Mouse (Mus musculus): ENCODE measurements at regions not wholly inside any gene's neighbourhood (a gene's known extent, or its start where the extent isn't known, plus 50 kb on each side); places are given as distances from the start of the nearest gene placed in this dataset.

DNA sequence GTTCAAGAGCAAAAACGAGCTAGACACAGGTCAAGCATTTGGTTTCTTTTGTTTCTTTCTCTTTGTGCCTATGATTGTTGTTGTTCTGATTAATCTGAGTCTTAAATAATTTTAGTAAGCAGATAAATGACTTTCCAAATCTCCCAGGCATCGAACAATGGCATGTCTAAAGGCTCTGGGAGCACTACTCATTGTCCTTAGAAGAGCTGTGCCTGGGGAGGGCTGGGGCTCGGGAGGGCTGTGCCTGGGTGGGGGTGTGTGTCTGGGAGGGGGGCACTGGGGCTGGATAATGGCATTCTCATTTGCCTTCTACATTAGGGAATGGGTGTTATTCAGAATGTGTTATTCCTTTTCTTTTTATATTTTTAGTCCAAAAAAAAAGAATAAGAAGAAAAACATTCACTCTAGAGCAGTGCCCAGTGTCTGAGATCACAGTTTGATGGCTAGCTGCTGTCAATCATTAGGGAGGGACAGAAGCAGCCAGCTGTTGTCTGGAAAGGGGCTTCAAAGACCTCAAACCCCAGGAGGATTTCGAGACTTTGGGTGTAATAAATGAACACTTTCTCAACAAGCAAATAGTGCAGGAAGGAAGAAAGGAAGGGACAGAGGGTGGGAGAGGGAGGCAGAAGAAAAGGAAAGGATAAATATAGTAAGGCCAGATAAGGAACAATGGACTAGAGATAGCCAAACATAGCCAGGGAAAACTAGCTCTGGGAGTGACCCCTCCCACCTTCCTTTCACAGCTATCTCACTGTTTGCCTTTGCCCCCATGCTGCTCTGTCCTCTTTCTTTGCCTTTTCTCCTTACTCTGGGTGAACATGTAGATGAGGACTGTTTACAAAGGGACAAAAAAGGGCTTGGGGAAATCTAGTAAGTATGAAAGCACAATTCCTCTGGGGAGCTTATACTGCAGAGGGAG, 264.2 kb upstream of the Pcsk5 start:
- Histone ChIP-seq H3K27ac (no peak overlapping the region), H3K9ac (no peak overlapping the region), H3K36me3 (no peaks in the 10 kb centered on the region), H3K4me2 (replicated peaks) (no peak overlapping the region), H3K4me3 (replicated peaks) (no peak overlapping the region), H3K9me3 (no peaks in the 10 kb centered on the region), H3K27me3 (replicated peaks) (no peaks in the 10 kb centered on the region), H3K4me1 (replicated peaks) (no peaks in the 10 kb centered on the region)
- 32% methylated on average over 4 of the region's 4 CpGs for WGBS
- no peak for ATAC-seq

DNA sequence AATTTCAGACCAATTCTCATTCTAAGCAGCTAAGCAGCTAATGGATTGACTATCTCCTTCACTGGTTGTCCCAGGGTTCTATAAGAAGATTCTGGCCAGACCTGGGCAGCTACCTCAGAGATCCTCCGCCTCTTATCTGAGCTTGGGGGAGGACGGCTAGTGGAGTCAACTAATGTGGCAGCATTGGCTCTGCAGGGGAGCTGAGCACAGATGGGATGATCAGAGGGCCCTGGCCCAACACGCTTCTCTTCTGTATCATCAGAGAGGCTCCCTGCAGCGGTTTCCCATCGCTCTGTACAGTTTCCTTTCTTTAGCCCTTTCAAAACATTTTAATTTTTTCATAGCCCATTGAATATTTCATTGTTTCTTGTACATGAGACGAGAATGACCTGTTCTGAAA, 245.9 kb upstream of the Pcsk5 start:
- H3K4me3 ChIP-seq (replicated peaks): no peak overlapping the region
- no peak overlapping the region for H3K9ac ChIP-seq
- 71% methylated on average over 6 of the region's 6 CpGs for WGBS
- H3K9me3 ChIP-seq: no peaks in the 10 kb centered on the region
- ATAC-seq: no peak
- no peaks in the 10 kb centered on the region for H3K4me1 ChIP-seq (replicated peaks)
- H3K27me3 ChIP-seq (replicated peaks): no peaks in the 10 kb centered on the region
- H3K4me2 ChIP-seq (replicated peaks): no peak overlapping the region
- no peak overlapping the region for H3K27ac ChIP-seq
- no peaks in the 10 kb centered on the region for H3K36me3 ChIP-seq

DNA sequence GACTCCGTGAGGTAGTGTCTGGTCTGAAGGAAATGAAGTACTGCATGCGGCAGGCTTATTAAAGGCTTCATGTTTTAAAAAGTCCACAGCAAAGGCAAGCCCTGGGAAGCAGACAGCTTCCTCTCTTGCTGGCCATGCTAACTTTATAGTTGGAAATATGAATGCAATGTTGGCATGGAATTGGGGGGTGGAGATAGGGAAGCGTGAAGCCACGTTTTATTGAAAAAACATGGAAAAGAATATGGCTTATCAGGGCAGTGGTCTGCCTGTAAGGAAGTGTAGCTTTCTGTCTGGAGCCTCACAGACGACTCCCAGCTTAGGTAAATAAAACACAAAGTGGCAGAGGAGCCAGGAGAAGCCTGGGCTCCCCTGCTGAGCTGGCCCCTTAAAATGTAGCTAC, 231.5 kb upstream of the Pcsk5 start:
- H3K36me3 ChIP-seq: no peaks in the 10 kb centered on the region
- no peak overlapping the region for H3K4me3 ChIP-seq (replicated peaks)
- no peaks in the 10 kb centered on the region for H3K27me3 ChIP-seq (replicated peaks)
- no peak overlapping the region for H3K27ac ChIP-seq
- H3K4me1 ChIP-seq (replicated peaks): no peaks in the 10 kb centered on the region
- ATAC-seq: no peak
- 45% methylated on average over 5 of the region's 5 CpGs for WGBS
- no peaks in the 10 kb centered on the region for H3K9me3 ChIP-seq
- H3K9ac ChIP-seq: no peak overlapping the region
- no peak overlapping the region for H3K4me2 ChIP-seq (replicated peaks)

DNA sequence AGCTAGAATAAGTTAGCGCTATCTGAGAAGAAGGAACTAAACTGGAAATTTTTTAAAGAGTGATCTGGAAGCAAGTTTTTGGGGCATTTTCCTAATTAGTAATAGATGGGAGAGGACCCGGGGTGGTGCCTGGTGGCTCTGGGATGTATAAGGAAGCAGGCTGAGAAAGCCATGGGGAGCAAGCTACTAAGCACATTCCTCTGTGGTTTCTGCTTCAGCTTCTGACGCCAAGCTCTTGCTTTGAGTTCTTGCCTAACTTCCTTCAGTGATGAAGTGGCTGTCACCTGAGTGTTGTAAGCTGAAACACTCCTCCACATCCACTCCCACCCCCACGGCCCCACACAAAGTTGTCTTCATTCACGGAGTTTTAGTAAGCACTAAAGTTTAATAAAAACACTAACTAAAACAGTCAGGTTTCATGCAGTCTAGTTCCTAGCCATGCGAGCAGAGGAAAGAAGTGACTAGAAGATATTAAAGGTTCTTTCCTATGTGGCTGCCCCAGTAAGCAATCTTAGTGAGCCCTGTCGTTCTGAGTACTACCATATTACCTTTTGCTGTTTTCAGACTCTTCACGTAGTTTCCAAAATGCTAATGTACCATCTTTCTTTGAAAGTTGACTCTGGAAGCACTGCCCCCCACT, 230.5 kb upstream of the Pcsk5 start:
- Histone ChIP-seq H3K4me3 (replicated peaks) (no peak overlapping the region), H3K4me2 (replicated peaks) (no peak overlapping the region), H3K9ac (no peak overlapping the region), H3K9me3 (no peaks in the 10 kb centered on the region), H3K27me3 (replicated peaks) (no peaks in the 10 kb centered on the region), H3K27ac (no peak overlapping the region), H3K4me1 (replicated peaks) (no peaks in the 10 kb centered on the region), H3K36me3 (no peaks in the 10 kb centered on the region)
- WGBS: 69% methylated on average over 8 of the region's 8 CpGs
- ATAC-seq: no peak

DNA sequence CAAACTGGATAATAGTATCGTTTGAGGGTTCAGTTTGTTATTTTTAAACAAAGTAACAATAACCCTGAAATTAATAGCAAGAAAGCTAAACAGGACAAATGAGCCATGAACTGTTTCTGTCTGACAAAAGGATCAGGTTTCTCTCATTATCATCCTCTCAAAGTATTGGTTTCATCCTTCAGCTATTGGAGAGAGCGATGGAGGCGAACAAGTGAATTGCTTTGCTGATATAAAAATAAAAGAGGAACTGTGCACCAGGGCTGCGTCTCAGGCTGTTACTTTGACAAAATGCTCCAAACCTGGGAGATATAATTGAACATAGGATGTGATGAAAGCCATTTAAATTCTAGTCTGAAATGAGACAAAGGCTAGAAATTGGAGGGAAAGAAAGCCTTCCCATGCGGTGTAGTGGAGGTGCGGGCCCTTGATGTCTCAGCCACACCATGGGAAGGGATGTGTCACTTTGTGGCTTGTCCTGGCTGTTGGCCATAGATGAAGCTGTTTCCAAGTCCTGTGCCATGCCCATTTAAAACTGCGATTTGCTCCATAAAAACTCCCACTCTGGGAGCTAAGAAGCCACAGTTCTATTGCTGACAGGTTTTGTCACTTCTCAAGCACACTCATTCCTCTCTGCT, 219.9 kb upstream of the Pcsk5 start:
- Histone ChIP-seq H3K4me1 (replicated peaks) (no peaks in the 10 kb centered on the region), H3K27ac (no peak overlapping the region)
- WGBS: 90% methylated on average over 7 of the region's 7 CpGs

DNA sequence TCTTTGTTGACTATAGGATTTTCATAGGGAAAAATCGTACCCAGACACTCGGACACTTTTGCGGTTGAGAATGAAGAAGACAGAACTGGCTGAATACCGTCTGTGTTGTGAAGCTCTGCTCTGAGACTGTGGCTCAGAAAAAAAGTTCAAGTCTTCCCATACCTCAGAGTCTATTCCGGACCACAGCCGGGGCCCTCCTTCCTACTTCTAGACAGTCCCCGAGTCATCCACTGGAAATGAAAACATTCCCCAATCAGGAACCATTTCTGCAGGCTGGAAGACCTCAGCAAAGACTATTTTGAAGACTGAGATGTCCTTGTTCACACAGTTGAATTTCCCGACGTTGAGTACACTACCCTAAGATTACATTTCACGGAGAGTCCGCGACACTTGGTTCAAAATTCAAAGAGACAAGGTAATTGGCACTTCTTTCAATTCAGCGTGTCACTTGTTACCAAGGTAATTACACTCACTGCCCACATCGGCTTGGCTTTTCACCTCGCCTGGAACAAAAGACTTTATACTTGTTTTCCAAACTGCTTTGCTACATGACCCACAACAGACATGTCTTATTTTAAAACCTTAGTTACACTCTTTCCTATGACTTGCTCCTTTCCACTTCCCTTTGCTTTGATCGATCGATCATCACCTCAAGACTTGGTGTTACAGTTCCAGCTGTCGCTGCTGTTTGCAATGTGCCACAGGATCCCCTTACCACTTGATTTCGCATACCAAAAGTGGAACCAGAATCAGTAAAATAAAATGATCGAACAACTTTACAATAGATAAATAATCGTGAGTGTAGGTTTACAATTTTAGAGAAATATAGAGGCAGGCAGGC, 219.2 kb upstream of the Pcsk5 start:
- Histone ChIP-seq H3K27me3 (replicated peaks) (no peaks in the 10 kb centered on the region), H3K4me2 (replicated peaks) (no peak overlapping the region), H3K4me3 (replicated peaks) (no peak overlapping the region), H3K4me1 (replicated peaks) (no peaks in the 10 kb centered on the region), H3K27ac (no peak overlapping the region), H3K36me3 (no peaks in the 10 kb centered on the region), H3K9ac (no peak overlapping the region), H3K9me3 (no peaks in the 10 kb centered on the region)
- WGBS: 82% methylated on average over 21 of the region's 21 CpGs
- ATAC-seq: no peak

More for the DNA sequence above, 219.9 kb upstream of the Pcsk5 start:
- H3K9ac ChIP-seq: no peak overlapping the region
- no peaks in the 10 kb centered on the region for H3K9me3 ChIP-seq
- H3K4me2 ChIP-seq (replicated peaks): no peak overlapping the region
- no peak overlapping the region for H3K4me3 ChIP-seq (replicated peaks)
- no peaks in the 10 kb centered on the region for H3K27me3 ChIP-seq (replicated peaks)
- no peaks in the 10 kb centered on the region for H3K36me3 ChIP-seq
- ATAC-seq: no peak

DNA sequence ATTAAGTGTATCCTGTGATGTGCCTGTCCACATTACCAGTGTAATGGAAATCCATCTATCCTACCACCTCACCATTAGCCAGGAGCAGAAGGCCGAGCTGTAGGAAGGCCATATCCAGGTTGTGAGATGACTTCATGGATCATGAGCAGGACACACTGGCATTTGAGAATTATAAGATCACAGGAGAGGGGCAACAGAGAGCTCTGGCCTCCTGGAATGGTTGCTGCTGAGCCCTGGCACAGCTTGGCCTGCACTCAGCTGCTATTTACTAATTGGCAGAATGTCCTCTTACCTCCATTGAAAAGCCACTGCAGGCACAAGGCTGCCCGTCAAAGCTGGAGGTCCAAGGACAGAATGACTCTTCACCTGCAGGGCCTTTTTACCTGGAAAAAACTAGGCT, 212.9 kb upstream of the Pcsk5 start:
- H3K4me1 ChIP-seq (replicated peaks): no peaks in the 10 kb centered on the region
- H3K9me3 ChIP-seq: no peaks in the 10 kb centered on the region
- no peaks in the 10 kb centered on the region for H3K36me3 ChIP-seq
- no peaks in the 10 kb centered on the region for H3K27me3 ChIP-seq (replicated peaks)
- WGBS: 85% methylated on average over 2 of the region's 2 CpGs
- no peak overlapping the region for H3K27ac ChIP-seq
- ATAC-seq: no peak
- H3K4me3 ChIP-seq (replicated peaks): no peak overlapping the region
- H3K4me2 ChIP-seq (replicated peaks): no peak overlapping the region
- H3K9ac ChIP-seq: no peak overlapping the region

DNA sequence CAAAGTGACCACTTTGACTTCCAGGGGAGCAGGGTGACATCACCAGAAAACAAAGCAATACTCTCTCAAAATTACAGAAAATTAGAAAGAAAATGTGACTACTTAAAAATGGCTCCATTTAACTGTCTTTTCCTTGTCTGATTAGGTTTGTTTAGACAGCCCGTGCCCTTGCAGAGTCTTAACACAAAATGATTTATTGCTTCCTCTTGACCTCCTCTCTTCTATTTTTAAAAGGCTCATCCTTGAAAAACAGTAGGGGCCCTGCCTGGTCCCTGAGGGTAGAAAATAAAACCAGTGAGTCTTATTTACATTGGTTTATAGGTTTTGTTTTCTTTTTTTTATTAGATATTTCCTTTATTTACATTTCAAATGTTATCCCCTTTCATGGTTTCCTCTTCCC, 196.8 kb upstream of the Pcsk5 start:
- H3K9me3 ChIP-seq: no peaks in the 10 kb centered on the region
- no peak overlapping the region for H3K4me3 ChIP-seq (replicated peaks)
- H3K9ac ChIP-seq: no peak overlapping the region
- 12% methylated on average over 1 of the region's 1 CpGs for WGBS
- ATAC-seq: no peak
- no peak overlapping the region for H3K4me2 ChIP-seq (replicated peaks)
- H3K27me3 ChIP-seq (replicated peaks): no peaks in the 10 kb centered on the region
- no peaks in the 10 kb centered on the region for H3K36me3 ChIP-seq
- no peak overlapping the region for H3K27ac ChIP-seq
- H3K4me1 ChIP-seq (replicated peaks): no peaks in the 10 kb centered on the region

DNA sequence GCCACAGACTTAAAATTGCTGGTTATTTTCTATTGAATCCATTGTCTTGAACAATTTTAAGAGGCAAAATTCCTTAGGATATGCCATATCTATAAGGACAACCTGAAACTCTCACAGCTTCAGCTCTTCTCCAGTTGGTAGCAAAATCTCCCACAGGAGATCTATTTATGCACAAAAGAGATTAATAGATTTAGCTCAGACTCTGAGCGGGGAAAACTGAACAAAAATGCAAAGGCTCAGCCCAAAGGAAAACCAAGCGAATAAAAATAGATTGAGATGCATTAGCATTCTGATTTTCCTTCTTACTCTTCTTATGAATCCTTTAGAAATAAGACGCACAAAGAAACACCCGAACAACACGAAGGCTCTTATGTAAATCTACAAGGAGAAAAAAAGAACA, 196.2 kb upstream of the Pcsk5 start:
- no peaks in the 10 kb centered on the region for H3K36me3 ChIP-seq
- WGBS: 92% methylated on average over 5 of the region's 5 CpGs
- H3K27me3 ChIP-seq (replicated peaks): no peaks in the 10 kb centered on the region
- no peak overlapping the region for H3K4me2 ChIP-seq (replicated peaks)
- no peak for ATAC-seq
- no peak overlapping the region for H3K4me3 ChIP-seq (replicated peaks)
- H3K27ac ChIP-seq: no peak overlapping the region
- no peak overlapping the region for H3K9ac ChIP-seq
- no peaks in the 10 kb centered on the region for H3K4me1 ChIP-seq (replicated peaks)
- H3K9me3 ChIP-seq: no peaks in the 10 kb centered on the region

DNA sequence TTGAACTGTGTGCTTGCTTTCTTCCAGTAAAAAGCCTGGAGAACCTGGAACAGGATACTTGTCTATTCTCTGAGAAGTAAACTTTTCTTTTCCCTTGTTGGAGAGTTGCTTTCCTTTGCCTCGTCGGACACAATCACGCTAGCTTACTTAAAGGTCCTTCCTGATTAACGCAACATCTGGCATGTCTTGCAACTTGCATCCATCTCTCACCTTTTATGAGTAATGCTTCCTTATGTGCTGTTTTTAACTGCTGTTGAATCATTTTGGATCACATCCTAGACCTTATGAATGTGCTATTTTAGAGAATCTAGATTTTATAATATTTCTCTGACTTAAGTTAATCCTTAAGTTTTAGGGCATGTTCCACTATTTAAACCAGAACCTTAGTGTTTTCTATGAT, 188.4 kb upstream of the Pcsk5 start:
- Histone ChIP-seq H3K36me3 (no peaks in the 10 kb centered on the region), H3K27me3 (replicated peaks) (no peaks in the 10 kb centered on the region), H3K4me2 (replicated peaks) (no peak overlapping the region), H3K4me3 (replicated peaks) (no peak overlapping the region), H3K27ac (no peak overlapping the region), H3K9ac (no peak overlapping the region), H3K4me1 (replicated peaks) (no peaks in the 10 kb centered on the region), H3K9me3 (no peaks in the 10 kb centered on the region)
- WGBS: 88% methylated on average over 4 of the region's 4 CpGs
- ATAC-seq: no peak

DNA sequence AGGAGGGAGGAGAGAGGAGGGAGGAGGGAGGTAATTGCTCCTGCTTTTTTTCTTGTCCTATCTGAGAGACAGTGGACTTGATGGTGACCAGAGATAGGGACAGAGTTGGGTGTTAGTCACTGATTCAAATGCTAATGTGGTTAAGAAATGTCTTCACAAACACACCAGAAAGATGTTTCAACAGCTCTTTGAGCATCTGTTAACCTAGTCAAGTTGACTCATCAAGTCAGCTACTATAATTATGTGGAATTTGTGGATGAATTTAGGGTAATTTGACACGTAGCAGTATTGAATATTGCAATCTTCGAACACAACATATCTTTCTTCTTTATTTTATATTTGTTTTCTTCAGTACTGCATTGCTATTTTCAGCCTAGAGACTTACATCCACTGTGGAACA, 182.9 kb upstream of the Pcsk5 start:
- no peak overlapping the region for H3K4me2 ChIP-seq (replicated peaks)
- no peak overlapping the region for H3K4me3 ChIP-seq (replicated peaks)
- H3K9me3 ChIP-seq: no peaks in the 10 kb centered on the region
- no peak overlapping the region for H3K27ac ChIP-seq
- H3K27me3 ChIP-seq (replicated peaks): no peaks in the 10 kb centered on the region
- no peak overlapping the region for H3K9ac ChIP-seq
- ATAC-seq: no peak
- H3K36me3 ChIP-seq: no peaks in the 10 kb centered on the region
- 89% methylated on average over 2 of the region's 2 CpGs for WGBS
- H3K4me1 ChIP-seq (replicated peaks): no peaks in the 10 kb centered on the region

DNA sequence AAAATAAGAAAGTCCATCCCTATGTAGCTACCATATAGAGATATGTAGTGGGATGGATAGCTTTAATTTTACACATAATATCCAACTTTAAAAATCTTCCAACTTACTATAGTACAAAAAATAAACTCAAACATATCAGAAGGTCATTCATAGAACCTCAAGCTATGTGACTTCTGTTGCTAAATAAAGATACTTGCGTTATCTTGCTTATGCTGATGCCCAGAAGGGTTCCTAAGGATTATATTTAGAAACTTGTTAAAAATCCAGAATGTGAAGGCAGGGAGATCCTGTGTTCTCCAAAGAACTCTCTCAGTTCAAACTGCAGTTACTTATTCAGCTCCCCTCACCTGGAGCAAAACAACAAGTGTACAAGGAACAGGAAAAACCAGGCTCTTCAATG, 177.9 kb upstream of the Pcsk5 start:
- Histone ChIP-seq H3K27me3 (replicated peaks) (no peaks in the 10 kb centered on the region), H3K4me3 (replicated peaks) (no peak overlapping the region), H3K27ac (no peak overlapping the region), H3K4me2 (replicated peaks) (no peak overlapping the region), H3K9me3 (no peaks in the 10 kb centered on the region), H3K9ac (no peak overlapping the region), H3K4me1 (replicated peaks) (no peaks in the 10 kb centered on the region), H3K36me3 (no peaks in the 10 kb centered on the region)
- no peak for ATAC-seq
- WGBS: 90% methylated on average over 1 of the region's 1 CpGs
